In the genomic region with DNA sequence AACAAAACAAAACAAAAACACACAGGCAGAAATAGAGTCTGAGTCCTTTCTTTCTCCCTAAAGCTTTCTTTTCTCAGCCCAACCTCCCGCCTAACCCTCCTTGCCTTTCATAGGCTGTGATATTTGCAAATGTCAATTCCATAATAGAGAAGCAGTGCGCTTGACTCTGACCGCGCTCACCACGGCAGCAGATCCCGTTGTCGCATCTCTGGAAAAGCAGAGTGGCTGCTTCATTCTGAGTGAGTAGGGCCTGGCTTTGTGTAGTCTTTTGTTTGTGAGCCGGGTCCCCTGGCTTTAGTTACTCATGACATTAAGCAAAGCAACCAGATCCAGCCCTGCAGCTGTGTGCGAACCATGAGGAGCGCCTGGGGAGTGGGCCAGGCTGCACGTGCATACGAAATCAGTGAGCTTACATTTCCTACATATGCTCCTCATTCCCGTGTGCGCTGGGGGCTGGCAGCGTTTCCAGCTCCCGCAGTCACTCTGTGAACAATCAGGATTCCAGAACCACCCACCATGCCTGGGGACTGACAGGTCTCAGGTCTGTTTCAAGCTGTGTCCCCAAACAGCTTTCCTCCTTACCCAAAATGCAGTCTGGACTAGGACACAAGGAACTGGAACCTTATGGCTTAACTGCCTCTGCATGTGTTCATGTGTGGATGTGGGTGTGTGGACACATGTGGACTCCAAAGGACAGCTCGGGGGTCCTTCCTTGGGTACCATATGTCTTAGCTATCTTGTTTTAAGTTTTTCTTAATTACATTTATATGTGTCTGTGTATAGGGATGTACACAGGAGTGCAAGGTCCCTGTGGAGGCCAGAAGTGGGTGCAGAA, we compare ENCODE assay signal across 8 mouse cellular contexts.
DNase-seq lines count a peak whose midpoint lies in the region; ATAC-seq and TF ChIP-seq lines count a peak whose summit lies in the region.

No protein-coding gene starts in this region.

- no peak overlapping the region for H3K9ac ChIP-seq in intestine, embryonic 14.5 days (ENCODE audit: low read length)
- no peak overlapping the region for H3K9ac ChIP-seq in intestine, postnatal 0 days (ENCODE audit: low read depth, low read length)
- H3K9ac ChIP-seq in embryonic facial prominence, embryonic 14.5 days (ENCODE audit: low read depth, low read length): peak overlapping the region; percentile 54; the same call in 1 of the 2 replicates
- H3K9ac ChIP-seq in neural tube, embryonic 13.5 days: peak overlapping the region; percentile 58

- H3K27me3 ChIP-seq in intestine, embryonic 14.5 days (replicated peaks; ENCODE audit: control insufficient read depth, insufficient read depth, low read length): no peaks in the 10 kb centered on the region
- H3K27me3 ChIP-seq in intestine, postnatal 0 days (replicated peaks; ENCODE audit: control insufficient read depth, insufficient read depth, low read length): no peaks in the 10 kb centered on the region
- H3K27me3 ChIP-seq in embryonic facial prominence, embryonic 14.5 days (replicated peaks; ENCODE audit: control insufficient read depth, insufficient read depth, low read length): no peaks in the 10 kb centered on the region
- H3K27me3 ChIP-seq in neural tube, embryonic 13.5 days: peaks cover 96% of the 10 kb centered on the region

- no peak overlapping the region for H3K4me3 ChIP-seq in intestine, embryonic 14.5 days (ENCODE audit: low read depth, low read length)
- no peak overlapping the region for H3K4me3 ChIP-seq in intestine, postnatal 0 days (ENCODE audit: low read depth, low read length)
- H3K4me3 ChIP-seq in embryonic facial prominence, embryonic 14.5 days (ENCODE audit: low read depth, low read length): peak overlapping the region; percentile 23
- peak overlapping the region; percentile 14 for H3K4me3 ChIP-seq in neural tube, embryonic 13.5 days

- WGBS in intestine, embryonic 14.5 days: 22% methylated on average over 17 of the region's 17 CpGs
- WGBS in intestine, postnatal 0 days: 26% methylated on average over 17 of the region's 17 CpGs
- 8% methylated on average over 17 of the region's 17 CpGs for WGBS in embryonic facial prominence, embryonic 14.5 days
- 8% methylated on average over 17 of the region's 17 CpGs for WGBS in neural tube, embryonic 13.5 days

- no peaks in the 10 kb centered on the region for H3K9me3 ChIP-seq in intestine, embryonic 14.5 days (ENCODE audit: control insufficient read depth, low read length)
- no peaks in the 10 kb centered on the region for H3K9me3 ChIP-seq in intestine, postnatal 0 days (ENCODE audit: control insufficient read depth)
- H3K9me3 ChIP-seq in embryonic facial prominence, embryonic 14.5 days (ENCODE audit: control insufficient read depth, low read length): no peaks in the 10 kb centered on the region
- H3K9me3 ChIP-seq in neural tube, embryonic 13.5 days: no peaks in the 10 kb centered on the region

- H3K4me1 ChIP-seq in intestine, embryonic 14.5 days (replicated peaks; ENCODE audit: control insufficient read depth, insufficient read depth, low read length): peaks cover 4% of the 10 kb centered on the region; the same call in 1 of the 2 replicates
- no peaks in the 10 kb centered on the region for H3K4me1 ChIP-seq in intestine, postnatal 0 days (replicated peaks; ENCODE audit: control insufficient read depth, insufficient read depth, low read length)
- peaks cover 20% of the 10 kb centered on the region; the same call in 1 of the 2 replicates for H3K4me1 ChIP-seq in embryonic facial prominence, embryonic 14.5 days (ENCODE audit: control insufficient read depth, insufficient read depth, low read length)
- H3K4me1 ChIP-seq in neural tube, embryonic 13.5 days (replicated peaks): peaks cover 47% of the 10 kb centered on the region

- no peak for DNase-seq in intestine, embryonic 14.5 days (ENCODE audit: low spot score)
- peak; percentile 93 for DNase-seq in embryonic facial prominence, embryonic 14.5 days (ENCODE audit: low spot score)
- DNase-seq in layer of hippocampus, postnatal 10 days (ENCODE audit: low spot score in 2 of 2): peak; percentile 35 to 37
- DNase-seq in T-cell, adult 2 months (ENCODE audit: low spot score): no peak
- DNase-seq in kidney, postnatal 25 days: no peak

- no peak overlapping the region for H3K27ac ChIP-seq in intestine, embryonic 14.5 days (ENCODE audit: low read depth)
- H3K27ac ChIP-seq in intestine, postnatal 0 days (ENCODE audit: low read depth, low read length): no peak overlapping the region
- H3K27ac ChIP-seq in embryonic facial prominence, embryonic 14.5 days (replicated peaks; ENCODE audit: low read depth, low read length): peak overlapping the region; percentile 74
- H3K27ac ChIP-seq in neural tube, embryonic 13.5 days (replicated peaks): peak overlapping the region; percentile 89

- no peak for ATAC-seq in intestine, embryonic 14.5 days (replicated peaks; ENCODE audit: low FRiP score, low TSS enrichment, low read depth)
- ATAC-seq in intestine, postnatal 0 days: no peak
- ATAC-seq in embryonic facial prominence, embryonic 14.5 days (ENCODE audit: low read depth): peak; percentile 92
- ATAC-seq in neural tube, embryonic 13.5 days (ENCODE audit: low read depth): peak; percentile 76
- no peak for ATAC-seq in activated CD4-positive, CD25-positive, alpha-beta regulatory T cell, adult 4 months

- no peaks in the 10 kb centered on the region for H3K36me3 ChIP-seq in intestine, embryonic 14.5 days (ENCODE audit: control insufficient read depth, insufficient read depth, low read length)
- H3K36me3 ChIP-seq in intestine, postnatal 0 days (ENCODE audit: control insufficient read depth, insufficient read depth): no peaks in the 10 kb centered on the region
- no peaks in the 10 kb centered on the region for H3K36me3 ChIP-seq in embryonic facial prominence, embryonic 14.5 days (ENCODE audit: control insufficient read depth, insufficient read depth, low read length)
- no peaks in the 10 kb centered on the region for H3K36me3 ChIP-seq in neural tube, embryonic 13.5 days

- TF ChIP-seq CTCF in intestine, postnatal 0 days (IDR thresholded peaks at IDR 0.05; ENCODE audit: low read depth): no peak

- peak overlapping the region; percentile 35 for H3K4me2 ChIP-seq in intestine, embryonic 14.5 days (ENCODE audit: low read length)
- H3K4me2 ChIP-seq in intestine, postnatal 0 days (replicated peaks; ENCODE audit: low read depth): no peak overlapping the region
- H3K4me2 ChIP-seq in embryonic facial prominence, embryonic 14.5 days (ENCODE audit: low read depth, low read length): peak overlapping the region; percentile 51
- peak overlapping the region; percentile 46 for H3K4me2 ChIP-seq in neural tube, embryonic 13.5 days

Comparison
In these comparisons a context has a peak if more than half of its experiments do, and no peak if none do; other contexts are left out.
1. ATAC-seq: peak in embryonic facial prominence, embryonic 14.5 days (single experiment) and neural tube, embryonic 13.5 days (single experiment); none in intestine, embryonic 14.5 days (single experiment), intestine, postnatal 0 days (single experiment) and activated CD4-positive, CD25-positive, alpha-beta regulatory T cell, adult 4 months (single experiment).
2. DNase-seq: peak in embryonic facial prominence, embryonic 14.5 days (single experiment) and layer of hippocampus, postnatal 10 days (2 of 2); none in intestine, embryonic 14.5 days (single experiment), T-cell, adult 2 months (single experiment) and kidney, postnatal 25 days (0 of 2).
3. H3K27ac ChIP-seq: peak in embryonic facial prominence, embryonic 14.5 days (single experiment) and neural tube, embryonic 13.5 days (single experiment); none in intestine, embryonic 14.5 days (single experiment) and intestine, postnatal 0 days (single experiment).
4. H3K4me3 ChIP-seq: peak in embryonic facial prominence, embryonic 14.5 days (single experiment) and neural tube, embryonic 13.5 days (single experiment); none in intestine, embryonic 14.5 days (single experiment) and intestine, postnatal 0 days (single experiment).
5. H3K9ac ChIP-seq: peak in embryonic facial prominence, embryonic 14.5 days (single experiment) and neural tube, embryonic 13.5 days (single experiment); none in intestine, embryonic 14.5 days (single experiment) and intestine, postnatal 0 days (single experiment).